Mouse (Mus musculus) CH12.LX (cell line): ENCODE measurements at regions not wholly inside any gene's neighbourhood (a gene's known extent, or its start where the extent isn't known, plus 50 kb on each side); places are given as distances from the start of the nearest gene placed in this dataset.

Source experiments
- DNase-seq: peaks from one replicate; pipeline ENCODE4 v3.0.0-alpha.2; 2013; ENCODE audit errors: extremely low read depth
- H3K27ac ChIP-seq: 2 replicates; pipeline ENCODE4 v1.5.1; 2012; ENCODE audit warnings: low read depth, mild to moderate bottlenecking, control low read depth, moderate library complexity; ENCODE audit not compliant: insufficient read depth
- H3K27me3 ChIP-seq: replicated peaks from 2 replicates; pipeline ENCODE3; 2012; ENCODE audit warnings: inconsistent platforms
- H3K36me3 ChIP-seq, 2 experiments: replicated peaks in 1 of 2; 2 replicates each; pipeline versions ENCODE3 to v1.6.1; 2012; ENCODE audit warnings: inconsistent platforms in 1 of 2, low read length in 1 of 2, mild to moderate bottlenecking in 1 of 2, mixed read lengths in 1 of 2, moderate library complexity in 1 of 2; ENCODE audit not compliant: control insufficient read depth in 1 of 2, insufficient read depth in 1 of 2
- H3K4me1 ChIP-seq, 2 experiments: 2 replicates each; pipeline ENCODE4 v1.6.1; 2012; ENCODE audit warnings: inconsistent platforms in 1 of 2, moderate library complexity in 1 of 2; ENCODE audit not compliant: insufficient read depth in 2 of 2, control insufficient read depth in 1 of 2
- H3K4me2 ChIP-seq: 2 replicates; pipeline ENCODE4 v1.6.1; 2012; ENCODE audit warnings: low read depth, mild to moderate bottlenecking, control low read depth; ENCODE audit not compliant: poor library complexity, insufficient read depth, severe bottlenecking
- H3K4me3 ChIP-seq, 3 experiments: fragments of 150-350 bp in 1 of 3; sonication (generic) in 1 of 3; replicated peaks in 1 of 3; 2 replicates each; pipeline versions ENCODE3 to v1.5.1; 2011 to 2012; ENCODE audit warnings: low read depth in 2 of 3, low read length in 2 of 3, mild to moderate bottlenecking in 2 of 3, moderate library complexity in 2 of 3, control low read depth in 1 of 3, improper control_type of control experiment in 1 of 3, inconsistent platforms in 1 of 3, mixed read lengths in 1 of 3; ENCODE audit not compliant: poor library complexity in 1 of 3
- H3K79me2 ChIP-seq: replicated peaks from 2 replicates; pipeline ENCODE4 v1.6.1; 2012; ENCODE audit warnings: mild to moderate bottlenecking, moderate library complexity; ENCODE audit not compliant: control insufficient read depth, poor library complexity, insufficient read depth, severe bottlenecking; ENCODE audit errors: extremely low read depth
- H3K9ac ChIP-seq: 2 replicates; pipeline ENCODE4 v1.6.1; 2012; ENCODE audit warnings: low read depth, mild to moderate bottlenecking, control low read depth, moderate library complexity; ENCODE audit not compliant: insufficient read depth
- H3K9me3 ChIP-seq: replicated peaks from 2 replicates; pipeline ENCODE3; 2012; ENCODE audit warnings: low read length, inconsistent platforms, mixed read lengths
- CHD1 ChIP-seq: IDR thresholded peaks from 2 replicates; pipeline ENCODE4 v1.6.1; 2012; ENCODE audit warnings: low read depth, low read length, improper control_type of control experiment, inconsistent platforms
- E2F4 ChIP-seq: IDR thresholded peaks from 2 replicates; pipeline ENCODE4 v1.6.1; 2011; ENCODE audit warnings: low read depth, low read length, improper control_type of control experiment; ENCODE audit not compliant: insufficient replicate concordance
- ELF1 ChIP-seq: IDR thresholded peaks from 2 replicates; pipeline ENCODE4 v1.6.1; 2014; ENCODE audit warnings: low read depth, mild to moderate bottlenecking, inconsistent platforms, low read length, improper control_type of control experiment
- IRF4 ChIP-seq: IDR thresholded peaks from 2 replicates; pipeline ENCODE4 v1.6.1; 2014; ENCODE audit warnings: low read depth, mild to moderate bottlenecking, inconsistent platforms, low read length, improper control_type of control experiment
- KAT2A ChIP-seq: IDR thresholded peaks from 2 replicates; pipeline ENCODE4 v1.6.1; 2012; ENCODE audit warnings: low read length, improper control_type of control experiment, inconsistent platforms; ENCODE audit not compliant: insufficient replicate concordance
- MAFK ChIP-seq: IDR thresholded peaks from 2 replicates; pipeline ENCODE4 v1.6.1; 2011; ENCODE audit warnings: low read length, improper control_type of control experiment; ENCODE audit not compliant: insufficient replicate concordance
- MAZ ChIP-seq: IDR thresholded peaks from 2 replicates; pipeline ENCODE4 v1.6.1; 2012; ENCODE audit warnings: low read depth, mild to moderate bottlenecking, inconsistent platforms, low read length, improper control_type of control experiment, moderate library complexity
- MXI1 ChIP-seq: IDR thresholded peaks from 2 replicates; pipeline ENCODE4 v1.6.1; 2011; ENCODE audit warnings: mild to moderate bottlenecking, low read depth, low read length, improper control_type of control experiment
- MYC ChIP-seq: IDR thresholded peaks from 2 replicates; pipeline ENCODE4 v1.6.1; 2011; ENCODE audit warnings: low read depth, mild to moderate bottlenecking, improper control_type of control experiment, low read length
- NELFE ChIP-seq: IDR thresholded peaks from 2 replicates; pipeline ENCODE4 v1.6.1; 2011; ENCODE audit warnings: low read depth, low read length, improper control_type of control experiment
- NRF1 ChIP-seq: IDR thresholded peaks from 2 replicates; pipeline ENCODE4 v1.6.1; 2014; ENCODE audit warnings: low read depth, mild to moderate bottlenecking, inconsistent platforms, low read length, improper control_type of control experiment, moderate library complexity
- RAD21 ChIP-seq: IDR thresholded peaks from 2 replicates; pipeline ENCODE4 v1.6.1; 2011; ENCODE audit warnings: low read depth, mild to moderate bottlenecking, low read length, improper control_type of control experiment, moderate library complexity
- SMC3 ChIP-seq: IDR thresholded peaks from 2 replicates; pipeline ENCODE4 v1.6.1; 2011; ENCODE audit warnings: low read depth, low read length, improper control_type of control experiment
- UBTF ChIP-seq: IDR thresholded peaks from 2 replicates; pipeline ENCODE4 v1.6.1; 2012; ENCODE audit warnings: low read depth, mild to moderate bottlenecking, inconsistent platforms, low read length, improper control_type of control experiment, moderate library complexity
- USF1 ChIP-seq: IDR thresholded peaks from 2 replicates; pipeline ENCODE4 v1.6.1; 2014; ENCODE audit warnings: low read depth, mild to moderate bottlenecking, inconsistent platforms, low read length, improper control_type of control experiment
- ZC3H11A ChIP-seq: IDR thresholded peaks from 2 replicates; pipeline ENCODE4 v1.6.1; 2012; ENCODE audit warnings: low read depth, mild to moderate bottlenecking, inconsistent platforms, low read length, improper control_type of control experiment
- ZKSCAN1 ChIP-seq: IDR thresholded peaks from 2 replicates; pipeline ENCODE4 v1.6.1; 2012; ENCODE audit warnings: low read depth, inconsistent platforms, low read length, improper control_type of control experiment, borderline replicate concordance
- ZNF384 ChIP-seq: IDR thresholded peaks from 2 replicates; pipeline ENCODE4 v1.6.1; 2012; ENCODE audit warnings: low read depth, low read length, improper control_type of control experiment, inconsistent platforms
- dilution Hi-C: fragments of 300-500 bp; cut with MboI; formaldehyde crosslinking; loops from 2 replicates; pipeline ENCODE4 v1.14.3; 2020; ENCODE audit warnings: low sequenced_read_pairs; ENCODE audit not compliant: extremely low pct_unique_long_range_greater_than_20kb, extremely low pct_ligation_motif_present
- in situ Hi-C: fragments of 300-500 bp; cut with MboI; formaldehyde crosslinking; loops from 3 replicates; pipeline ENCODE4 v1.14.3; 2019; ENCODE audit warnings: low sequenced_read_pairs, low pct_ligation_motif_present, low pct_unique_long_range_greater_than_20kb, mixed read lengths

- Histone ChIP-seq H3K9me3 (no peaks in the 10 kb centered on the region), H3K27me3 (no peaks in the 10 kb centered on the region), H3K4me1 (no peaks in the 10 kb centered on the region), H3K27ac (no peak overlapping the region), H3K9ac (no peak overlapping the region), H3K79me2 (no peaks in the 10 kb centered on the region), H3K4me2 (no peak overlapping the region), H3K36me3 (no peaks in the 10 kb centered on the region), H3K4me3 (no peak overlapping the region)
- in situ Hi-C loops (no loop called here), dilution Hi-C loops (no loop called here)
- no peak for DNase-seq
- TF ChIP-seq ZNF384 (no peak), RAD21 (no peak), NRF1 (no peak), MYC (no peak), NELFE (no peak), UBTF (no peak), IRF4 (no peak), SMC3 (no peak), MXI1 (no peak), MAZ (no peak), MAFK (no peak), USF1 (no peak), CHD1 (no peak), E2F4 (no peak), KAT2A (no peak), ELF1 (no peak), ZC3H11A (no peak), ZKSCAN1 (no peak)
Observed at GRCm38 (mm10) chr17:3274449-3275285, 51.7 kb upstream of the Tiam2 start.
